Mouse (Mus musculus): Measurements from ENCODE around the gene BC061237. TPM values are rescaled to one million over a fixed set of nuclear protein-coding genes. Genes with fewer than 3 reads are reported as not detected.
"Not testable (repeated sequence)": the region's sequence is repeated elsewhere in the genome, so short reads cannot be mapped to it uniquely, and the experiment has no call there.

Gene BC061237
- not detected in 2 replicates for polyA plus RNA-seq (2016; fragmentation: Nextera tagmentation; extraction: Ambion mirVana)

GRCm38 (mm10) chr14:44492163-44492562 is at the start of gene BC061237:
TSS of gene BC061237 (plus strand) at chr14:44492463.
- not testable (repeated sequence) for H3K4me2 ChIP-seq; H3K27me3 ChIP-seq (replicated peaks); H3K27ac ChIP-seq; ATAC-seq; H3K9ac ChIP-seq; H3K36me3 ChIP-seq; H3K9me3 ChIP-seq (replicated peaks); H3K4me3 ChIP-seq; H3K4me1 ChIP-seq
- WGBS (ENCODE audit: insufficient replicate concordance) = 77% methylated on average over 1 of the region's 1 CpGs

GRCm38 (mm10) chr14:44517976-44518375 is 25.7 kb downstream of the BC061237 start, which contains the start of gene Gm17093:
TSS of gene Gm17093 (plus strand) at chr14:44518276.
- ATAC-seq; H3K27me3 ChIP-seq (replicated peaks); H3K27ac ChIP-seq; H3K4me3 ChIP-seq; H3K4me2 ChIP-seq; H3K36me3 ChIP-seq; H3K9ac ChIP-seq; H3K4me1 ChIP-seq; H3K9me3 ChIP-seq (replicated peaks): not testable (repeated sequence)
- 66% methylated on average over 5 of the region's 5 CpGs for WGBS (ENCODE audit: insufficient replicate concordance)

GRCm38 (mm10) chr14:44547961-44548360 is 55.7 kb downstream of the BC061237 start:
- H3K9me3 ChIP-seq (replicated peaks); H3K27me3 ChIP-seq (replicated peaks): not testable (repeated sequence)
- WGBS (ENCODE audit: insufficient replicate concordance) = 68% methylated on average over 5 of the region's 5 CpGs

More at GRCm38 (mm10) chr14:44547961-44548360, 55.7 kb downstream of the BC061237 start:
- H3K27ac ChIP-seq, H3K36me3 ChIP-seq, H3K4me1 ChIP-seq, ATAC-seq, H3K4me3 ChIP-seq, H3K4me2 ChIP-seq, H3K9ac ChIP-seq: not testable (repeated sequence)

Other genes with a start within 250 kb of the BC061237 start
- gene Gm8220, start 206.9 kb upstream of the BC061237 start, polyA plus RNA-seq (2016; fragmentation: Nextera tagmentation; extraction: Ambion mirVana) = not detected in 2 replicates
- not detected in 2 replicates for gene Gm5930, start 153.9 kb upstream of the BC061237 start, polyA plus RNA-seq (2016; fragmentation: Nextera tagmentation; extraction: Ambion mirVana)
- gene Gm8229, start 127.1 kb upstream of the BC061237 start, polyA plus RNA-seq (2016; fragmentation: Nextera tagmentation; extraction: Ambion mirVana) = not detected in 2 replicates
- not detected in 2 replicates for gene Gm3371, start 81.8 kb upstream of the BC061237 start, polyA plus RNA-seq (2016; fragmentation: Nextera tagmentation; extraction: Ambion mirVana)
- gene Gm8232, start 58.8 kb upstream of the BC061237 start, polyA plus RNA-seq (2016; fragmentation: Nextera tagmentation; extraction: Ambion mirVana) = not detected in 2 replicates
- not detected in 2 replicates for gene Gm17093, start 25.8 kb downstream of the BC061237 start, polyA plus RNA-seq (2016; fragmentation: Nextera tagmentation; extraction: Ambion mirVana)
- not detected in 2 replicates for gene Gm8247, start 90.7 kb downstream of the BC061237 start, polyA plus RNA-seq (2016; fragmentation: Nextera tagmentation; extraction: Ambion mirVana)
- not detected in 2 replicates for gene Gm5624, start 135.5 kb downstream of the BC061237 start, polyA plus RNA-seq (2016; fragmentation: Nextera tagmentation; extraction: Ambion mirVana)
- gene Gm8257, start 214.0 kb downstream of the BC061237 start, polyA plus RNA-seq (2016; fragmentation: Nextera tagmentation; extraction: Ambion mirVana) = not detected in 2 replicates

Data from liver, embryonic 12.5 days (tissue).